Mouse (Mus musculus) erythroblast, adult 5-6 weeks (primary cell): ENCODE results near the gene Brd3. TPM values are rescaled to one million over a fixed set of nuclear protein-coding genes. Genes with fewer than 3 reads are reported as not detected.
"Not testable (repeated sequence)": the region's sequence is repeated elsewhere in the genome, so short reads cannot be mapped to it uniquely, and the experiment has no call there.

Experiments used
- ATAC-seq: replicated peaks from 2 replicates; pipeline ENCODE4 v1.8.0; 2016; ENCODE audit warnings: moderate number of reproducible peaks, mild to moderate bottlenecking, moderate TSS enrichment, inconsistent platforms; ENCODE audit not compliant: poor library complexity, low FRiP score, severe bottlenecking
- total RNA-seq, 2 experiments: library from RNA; stranded (forward) in 1 of 2; stranded (reverse) in 1 of 2; fragments of 150-400 nt in 1 of 2; fragments of 200-764, 138-1000 nt in 1 of 2; gene quantifications; 2 replicates each; pipeline versions ENCODE4 v1.2.3 to v1.2.4; 2015 to 2017; ENCODE audit warnings: low replicate concordance in 2 of 2

Gene Brd3
- total RNA-seq (2015; ENCODE audit: low replicate concordance) (20.9 and 22.9 TPM in 2 replicates), total RNA-seq (2017; ENCODE audit: low replicate concordance) (10.6 and 14.1 TPM in 2 replicates)

- no peak for ATAC-seq
Observed at GRCm38 (mm10) chr2:27507562-27507961, at the start of gene Brd3. Gene Brd3, minus strand, starts transcription at chr2:27507662.

DNA sequence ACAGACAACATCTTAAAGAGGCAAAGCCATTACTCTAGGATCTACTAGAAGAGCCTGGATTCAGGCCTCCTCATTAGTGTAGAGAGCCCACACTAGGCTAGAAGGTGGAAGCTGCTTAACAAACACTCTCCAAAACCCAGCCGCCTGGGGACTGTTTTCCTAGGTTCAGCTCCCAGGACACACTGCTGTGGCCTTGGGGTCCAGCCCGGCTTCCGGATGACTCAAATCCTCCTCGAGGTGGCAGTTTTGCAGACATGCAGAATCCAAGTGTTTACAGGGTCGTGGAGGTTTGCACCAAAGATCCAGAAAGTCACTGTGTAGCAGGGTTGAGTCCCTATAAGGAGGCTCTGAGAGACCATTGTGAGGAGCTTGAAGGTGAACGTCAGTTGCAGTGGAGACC lies 49.5 kb upstream of the Brd3 start:
- ATAC-seq = no peak

GRCm38 (mm10) chr2:27554308-27554707 lies 46.8 kb upstream of the Brd3 start:
- no peak for ATAC-seq

DNA sequence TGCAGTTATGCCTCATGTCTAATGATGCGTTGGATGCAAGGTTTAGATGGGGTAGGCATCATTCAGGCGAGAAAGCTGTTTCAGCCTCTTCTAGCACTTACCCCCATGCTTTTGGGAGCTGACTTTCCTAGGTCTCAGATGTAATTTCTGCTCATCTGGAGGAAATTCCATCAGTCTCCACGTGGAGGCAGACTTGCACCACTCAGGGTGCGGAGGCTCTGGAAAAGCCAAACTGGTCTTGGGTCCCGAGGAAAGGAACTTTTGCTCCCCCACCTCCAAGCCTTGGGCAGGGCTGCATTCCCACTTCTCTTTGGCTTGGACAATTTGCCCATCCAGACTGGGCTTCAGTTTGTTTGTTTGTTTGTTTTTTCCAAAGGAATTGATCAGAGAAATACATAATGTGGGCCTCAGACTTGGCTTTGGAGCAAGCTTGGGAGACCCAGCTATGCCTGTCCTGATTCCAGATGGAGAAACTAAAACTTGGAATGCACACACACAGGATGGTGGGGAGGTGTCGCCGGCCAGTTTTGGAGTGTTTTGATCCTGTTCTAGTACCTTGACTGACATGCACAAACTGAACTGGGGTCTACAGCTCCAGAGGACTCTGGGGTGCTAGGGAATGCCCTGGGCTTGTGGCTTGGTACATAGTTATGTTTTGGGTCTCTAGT lies 45.3 kb upstream of the Brd3 start:
- no peak for ATAC-seq

GRCm38 (mm10) chr2:27548664-27549369 lies 41.4 kb upstream of the Brd3 start:
- ATAC-seq = no peak

DNA sequence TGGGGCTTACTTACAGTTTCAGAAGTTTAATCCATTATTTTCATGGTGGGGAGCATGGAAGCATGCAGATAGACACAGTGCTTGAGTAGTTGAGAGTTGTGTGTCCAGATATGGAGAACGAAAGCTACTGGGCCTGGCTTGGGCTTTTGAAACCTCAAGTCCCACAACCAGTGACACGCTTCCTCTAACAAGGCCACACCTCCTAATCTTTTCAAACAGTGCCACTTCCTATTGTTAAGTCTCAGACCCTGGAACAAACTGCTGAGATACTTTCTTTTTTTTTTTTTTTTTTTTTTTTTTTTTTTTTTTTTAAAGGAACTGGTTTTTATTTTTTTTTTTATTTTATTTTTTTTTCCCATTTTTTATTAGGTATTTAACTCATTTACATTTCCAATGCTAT lies 40.5 kb upstream of the Brd3 start:
- no peak for ATAC-seq

GRCm38 (mm10) chr2:27547326-27547725 lies 39.9 kb upstream of the Brd3 start:
- ATAC-seq = no peak

DNA sequence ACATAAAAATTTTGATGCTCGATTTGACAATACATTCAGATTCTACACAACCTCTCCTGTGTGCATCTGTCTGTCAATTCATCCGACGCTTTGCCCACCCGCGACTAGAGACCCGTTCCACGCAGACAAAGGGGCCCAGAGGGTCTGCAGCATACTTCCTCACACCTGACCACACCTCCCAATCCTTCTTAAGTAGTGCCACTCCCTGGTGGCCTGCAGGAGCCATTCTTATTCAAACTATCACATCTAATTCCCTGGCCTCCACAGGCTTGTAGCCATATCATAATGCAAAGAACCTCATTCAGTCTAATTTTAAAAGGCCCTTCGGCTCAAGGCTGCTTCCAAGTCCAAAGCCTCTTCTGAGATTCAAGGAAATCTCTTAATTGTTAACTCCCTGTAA lies 38.6 kb upstream of the Brd3 start:
- not testable (repeated sequence) for ATAC-seq

DNA sequence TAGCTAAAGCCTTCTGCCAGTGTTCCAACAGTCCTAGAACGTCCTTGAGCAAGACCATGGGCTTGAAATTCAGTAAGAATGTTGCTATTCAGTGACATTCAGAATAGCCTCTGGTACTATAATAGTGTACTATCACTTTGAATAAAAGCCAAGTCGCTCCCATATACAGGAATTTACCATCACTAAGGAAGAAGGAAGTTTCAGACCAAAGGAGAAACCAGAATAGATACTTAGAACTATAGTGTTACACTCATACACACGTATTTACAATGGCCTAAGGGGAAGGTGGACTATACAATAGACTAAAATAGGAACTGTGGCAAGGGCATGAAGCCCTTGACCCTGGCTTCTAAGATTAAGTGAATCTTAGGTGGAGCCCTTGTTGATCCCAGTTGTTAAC lies 38.1 kb upstream of the Brd3 start:
- ATAC-seq = not testable (repeated sequence)

GRCm38 (mm10) chr2:27544613-27545012 lies 37.2 kb upstream of the Brd3 start:
- ATAC-seq = no peak

GRCm38 (mm10) chr2:27541225-27541624 lies 33.8 kb upstream of the Brd3 start:
- no peak for ATAC-seq

- peak; percentile 57 for ATAC-seq
Observed at GRCm38 (mm10) chr2:27540515-27540836, 33.0 kb upstream of the Brd3 start.

DNA sequence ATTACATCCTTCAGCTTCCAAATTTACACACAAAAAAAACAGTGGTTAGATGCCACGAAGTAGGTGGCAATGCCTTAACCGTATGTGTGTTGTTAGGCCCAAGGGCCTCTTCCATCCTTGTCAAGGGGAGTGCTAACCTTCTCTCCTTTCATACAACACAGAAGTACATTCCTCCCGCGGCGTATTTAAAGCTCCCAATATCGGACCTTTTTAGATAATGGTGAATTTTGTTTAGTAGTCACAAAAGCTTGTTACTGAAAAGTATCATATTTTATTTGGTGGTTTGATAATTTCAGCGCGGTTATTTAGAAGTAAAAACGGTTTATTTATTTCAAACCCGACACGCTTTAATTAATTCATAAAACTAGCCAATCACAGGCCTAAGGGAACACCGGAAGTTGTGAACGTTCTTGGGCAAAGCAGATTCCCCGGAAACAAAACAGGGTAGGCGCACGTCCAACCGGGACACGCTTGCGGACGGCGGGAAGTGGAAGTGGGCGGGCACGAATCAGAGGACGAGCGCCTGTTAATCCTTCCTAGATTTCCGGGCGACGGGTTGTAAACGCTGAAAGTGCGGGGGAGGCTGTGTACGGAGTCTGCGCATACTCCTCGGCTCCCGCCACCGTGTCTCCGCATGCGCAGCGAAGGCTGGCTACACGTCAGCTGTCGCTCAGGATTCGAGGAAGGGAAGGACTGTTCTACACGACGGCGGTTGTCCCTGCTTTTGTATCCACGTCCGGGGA lies 32.5 kb upstream of the Brd3 start:
- ATAC-seq = peak; percentile 94

DNA sequence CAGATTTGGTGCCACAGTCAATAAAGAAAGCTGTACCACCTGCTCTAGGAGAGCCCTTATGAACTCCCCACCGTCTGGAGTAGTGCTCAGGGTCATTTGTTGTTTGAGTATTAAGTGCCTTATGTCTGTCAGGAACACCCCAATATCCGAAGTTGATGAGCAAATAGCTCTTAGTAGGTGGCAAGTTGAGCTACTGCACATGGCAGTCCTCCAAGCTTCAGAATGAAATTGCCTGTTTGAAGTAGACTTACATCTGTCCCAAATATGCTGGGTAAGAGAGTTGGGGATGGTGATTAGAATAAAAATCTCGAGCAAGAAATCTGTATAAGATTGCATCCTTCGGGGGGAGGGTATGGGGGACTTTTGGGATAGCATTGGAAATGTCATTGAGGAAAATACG lies 31.9 kb upstream of the Brd3 start:
- ATAC-seq = no peak

DNA sequence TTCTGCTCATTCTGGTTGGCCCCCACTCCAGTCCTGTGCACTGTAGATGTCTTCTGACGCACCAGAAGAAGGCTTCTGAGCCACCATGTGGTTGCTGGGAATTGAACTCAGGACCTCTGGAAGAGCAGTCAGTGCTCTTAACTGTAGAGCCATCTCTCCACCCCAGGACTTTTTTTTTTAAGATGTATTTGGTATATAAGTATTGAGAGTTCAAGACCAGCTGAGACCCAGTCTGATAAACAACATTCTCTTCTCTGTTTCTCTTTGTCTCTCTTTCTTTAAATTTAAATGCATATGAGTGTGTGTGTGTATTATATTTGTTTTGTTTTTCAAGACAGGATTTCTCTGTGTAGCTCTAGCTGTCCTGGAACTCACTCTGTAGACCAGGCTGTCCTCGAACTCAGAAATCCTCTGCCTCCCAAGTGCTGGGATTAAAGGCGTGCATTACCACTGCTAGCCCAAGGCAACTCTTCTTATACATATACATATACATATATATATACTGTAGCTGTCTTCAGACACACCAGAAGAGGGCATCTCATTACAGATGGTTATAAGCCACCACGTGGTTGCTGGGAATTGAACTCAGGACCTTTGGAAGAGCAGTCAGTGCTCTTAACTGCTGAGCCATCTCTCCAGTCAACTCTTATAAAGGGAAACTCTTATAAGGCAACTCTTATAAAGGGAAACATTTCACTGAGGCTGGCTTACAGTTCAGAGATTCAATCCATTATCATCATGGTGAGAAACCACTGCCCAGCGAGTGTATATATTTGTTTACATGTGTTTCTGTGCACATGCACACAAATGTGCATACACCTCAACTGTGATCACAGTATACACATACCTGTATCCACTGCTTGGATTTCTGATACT lies 31.2 kb upstream of the Brd3 start:
- not testable (repeated sequence) for ATAC-seq

DNA sequence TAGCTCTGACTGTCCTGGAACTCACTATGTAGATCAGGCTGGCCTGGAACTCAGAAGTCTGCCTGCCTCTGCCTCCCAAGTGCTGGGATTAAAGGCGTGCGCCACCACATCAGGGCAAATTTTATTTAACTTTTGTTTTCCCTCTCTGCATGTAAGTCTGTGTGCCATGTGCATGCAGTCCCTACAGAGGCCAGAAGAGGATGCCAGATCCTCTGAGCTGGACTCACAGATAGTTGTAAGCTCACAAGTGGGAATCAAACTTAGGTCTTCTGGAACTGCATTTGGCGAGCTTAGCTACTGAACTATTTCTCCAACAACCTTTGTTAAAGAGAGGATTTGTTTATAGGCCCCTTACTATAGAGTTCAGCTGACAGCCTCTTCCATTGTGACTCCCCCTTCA lies 10.8 kb upstream of the Brd3 start:
- ATAC-seq = no peak

GRCm38 (mm10) chr2:27516289-27516688 lies 8.8 kb upstream of the Brd3 start:
- ATAC-seq = no peak

- ATAC-seq = peak; percentile 30
Observed at GRCm38 (mm10) chr2:27515341-27516166, 8.1 kb upstream of the Brd3 start.

DNA sequence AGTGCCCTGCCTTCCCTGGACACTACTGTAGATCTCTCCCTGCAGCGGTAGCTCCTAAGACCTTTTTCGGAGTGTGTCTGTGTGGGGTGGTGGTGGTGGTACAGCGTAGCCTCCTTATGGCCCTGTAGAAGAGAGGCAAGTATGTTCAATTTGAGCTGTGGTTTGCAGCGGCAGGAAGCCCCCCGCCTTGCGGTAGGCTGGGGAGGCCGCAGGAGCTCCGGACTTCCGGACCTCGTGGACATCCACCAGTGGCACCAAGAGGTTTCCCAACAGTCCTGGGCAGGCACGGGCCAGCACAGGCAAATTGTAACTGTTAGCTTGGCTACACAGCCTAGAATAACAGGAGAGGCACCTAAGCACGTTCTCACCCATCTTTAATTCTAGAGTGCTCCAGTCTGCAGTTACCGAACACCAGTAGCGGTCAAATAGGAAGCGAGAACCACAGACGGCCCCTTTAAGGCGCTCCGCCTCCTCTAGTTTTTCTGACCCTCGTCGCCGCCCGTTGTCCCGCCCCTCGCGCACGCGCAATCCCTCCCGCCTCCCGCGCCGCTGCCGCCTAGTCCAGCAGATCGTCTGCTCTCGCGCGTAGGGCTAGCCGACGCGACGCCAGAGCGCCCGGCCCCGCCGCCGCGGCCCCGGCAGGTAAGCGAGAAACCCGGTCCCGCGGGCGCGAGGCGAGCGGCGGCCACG lies 7.3 kb upstream of the Brd3 start, which contains the start of gene Wdr5:
Wdr5 (plus strand) TSS at position 519 of the 690 bp plus-strand sequence.
- ATAC-seq = peak; percentile 96
